Mouse (Mus musculus): ENCODE measurements around the gene Elof1.

- TF ChIP-seq POLR2A (IDR thresholded peaks at IDR 0.05; ENCODE audit: insufficient read depth, low read depth, low read length) (no peak), CTCF (IDR thresholded peaks at IDR 0.05) (no peak), EP300 (IDR thresholded peaks at IDR 0.05; ENCODE audit: insufficient read depth, low read depth, low read length) (no peak)
Measured at GRCm38 (mm10) chr9:22153810-22154209, 36.8 kb upstream of the Elof1 start.
